Mouse (Mus musculus) liver, adult 2 months (tissue): Measurements from ENCODE around the gene Zbtb25. TPM values are rescaled to one million over a fixed set of nuclear protein-coding genes. Genes with fewer than 3 reads are reported as not detected.
A peak's percentile ranks its signal among the peaks of the same experiment; 100 is the strongest.

Experiments
- DNase-seq: peaks from one replicate; pipeline ENCODE4 v3.0.0-alpha.2; 2011; ENCODE audit warnings: low read depth, low spot score; ENCODE audit errors: extremely low read depth
- H3K27ac ChIP-seq: fragments of 200-500 bp; replicated peaks from 2 replicates; pipeline ENCODE4 v1.5.1; 2012; ENCODE audit warnings: low read depth, mild to moderate bottlenecking, control low read depth, inconsistent platforms, low read length; ENCODE audit not compliant: insufficient read depth
- H3K27me3 ChIP-seq: fragments of 200-500 bp; 2 replicates; pipeline ENCODE4 v1.6.1; 2012; ENCODE audit warnings: mild to moderate bottlenecking, moderate library complexity, low read length, inconsistent platforms; ENCODE audit not compliant: control insufficient read depth, insufficient read depth
- H3K36me3 ChIP-seq: fragments of 200-500 bp; 2 replicates; pipeline ENCODE4 v1.6.1; 2012; ENCODE audit warnings: low read length, inconsistent platforms; ENCODE audit not compliant: control insufficient read depth, insufficient read depth
- H3K4me1 ChIP-seq: fragments of 200-500 bp; 2 replicates; pipeline ENCODE4 v1.6.1; 2011; ENCODE audit warnings: low read length; ENCODE audit not compliant: control insufficient read depth, insufficient read depth
- H3K4me3 ChIP-seq: fragments of 200-500 bp; 2 replicates; pipeline ENCODE4 v1.5.1; 2011; ENCODE audit warnings: low read depth, mild to moderate bottlenecking, control low read depth, low read length, moderate library complexity; ENCODE audit not compliant: insufficient read depth
- H3K79me2 ChIP-seq: fragments of 200-500 bp; 2 replicates; pipeline ENCODE4 v1.6.1; 2012; ENCODE audit warnings: inconsistent platforms, mild to moderate bottlenecking, low read length, moderate library complexity; ENCODE audit not compliant: control insufficient read depth, insufficient read depth
- H3K9ac ChIP-seq: fragments of 200-500 bp; 2 replicates; pipeline ENCODE4 v1.6.1; 2012; ENCODE audit warnings: low read depth, mild to moderate bottlenecking, control low read depth, inconsistent platforms, low read length
- CTCF ChIP-seq: fragments of 200-500 bp; IDR thresholded peaks from 2 replicates; pipeline ENCODE4 v1.5.1; 2011; ENCODE audit warnings: low read depth, low read length, control low read depth
- POLR2A ChIP-seq: fragments of 200-500 bp; IDR thresholded peaks from 2 replicates; pipeline ENCODE4 v1.6.1; 2011; ENCODE audit warnings: low read length, control low read depth; ENCODE audit not compliant: insufficient read depth; ENCODE audit errors: extremely low read depth
- WGBS: fragments of 180-500 bp; shearing (Covaris S2); methylation state at CpG from one replicate; pipeline ENCODE4 v1.1.7; 2018; 5-methylcytosine and 5-hydroxymethylcytosine counted together
- polyA plus RNA-seq: library from polyadenylated mRNA; depleted of rRNA; stranded (reverse); fragments of >200 nt; gene quantifications from 2 replicates; pipeline ENCODE4 v1.2.3, GENCODE M21; 2012; rRNA removed
- total RNA-seq: library from RNA; depleted of rRNA; stranded (reverse); fragments of >200 nt; gene quantifications from 2 replicates; pipeline ENCODE4 v1.2.3, GENCODE M21; 2014; rRNA removed

Gene Zbtb25
- total and polyA plus RNA-seq, 2 experiments = 1.0 to 2.3 TPM

GRCm38 (mm10) chr12:76304199-76304598, 65.2 kb downstream of the Zbtb25 start:
- no peaks in the 10 kb centered on the region for H3K27me3 ChIP-seq
- H3K27ac ChIP-seq = no peak overlapping the region
- no peak overlapping the region for H3K9ac ChIP-seq
- H3K79me2 ChIP-seq = no peaks in the 10 kb centered on the region
- peaks cover 59% of the 10 kb centered on the region for H3K36me3 ChIP-seq
- no peak overlapping the region for H3K4me3 ChIP-seq
- DNase-seq = peak; percentile 37
- 49% methylated on average over 4 of the region's 4 CpGs for WGBS
- no peak for TF ChIP-seq POLR2A
- TF ChIP-seq CTCF = no peak
- H3K4me1 ChIP-seq = no peaks in the 10 kb centered on the region

GRCm38 (mm10) chr12:76303474-76303873, 65.9 kb downstream of the Zbtb25 start:
- Histone ChIP-seq H3K79me2 (no peaks in the 10 kb centered on the region), H3K27ac (no peak overlapping the region), H3K4me1 (no peaks in the 10 kb centered on the region), H3K27me3 (no peaks in the 10 kb centered on the region), H3K9ac (no peak overlapping the region), H3K36me3 (peaks cover 64% of the 10 kb centered on the region), H3K4me3 (no peak overlapping the region)
- 50% methylated on average over 11 of the region's 11 CpGs for WGBS
- TF ChIP-seq POLR2A (no peak), CTCF (no peak)
- peak; percentile 72 for DNase-seq

- Histone ChIP-seq H3K36me3 (peaks cover 71% of the 10 kb centered on the region), H3K27me3 (no peaks in the 10 kb centered on the region), H3K9ac (no peak overlapping the region), H3K4me3 (no peak overlapping the region), H3K27ac (no peak overlapping the region), H3K4me1 (no peaks in the 10 kb centered on the region), H3K79me2 (no peaks in the 10 kb centered on the region)
- DNase-seq = no peak
- WGBS = 83% methylated on average over 10 of the region's 10 CpGs
- no peak for TF ChIP-seq CTCF
- TF ChIP-seq POLR2A = no peak
Measured at GRCm38 (mm10) chr12:76300367-76300766, 69.0 kb downstream of the Zbtb25 start.

- WGBS = 85% methylated on average over 9 of the region's 9 CpGs
- TF ChIP-seq POLR2A (no peak), CTCF (no peak)
- no peak for DNase-seq
- Histone ChIP-seq H3K79me2 (no peaks in the 10 kb centered on the region), H3K27me3 (no peaks in the 10 kb centered on the region), H3K27ac (no peak overlapping the region), H3K4me3 (no peak overlapping the region), H3K36me3 (peaks cover 75% of the 10 kb centered on the region), H3K4me1 (no peaks in the 10 kb centered on the region), H3K9ac (no peak overlapping the region)
Measured at GRCm38 (mm10) chr12:76299361-76299906, 70.0 kb downstream of the Zbtb25 start.

- no peak overlapping the region for H3K4me3 ChIP-seq
- no peak overlapping the region for H3K27ac ChIP-seq
- TF ChIP-seq CTCF = no peak
- TF ChIP-seq POLR2A = no peak
- peaks cover 80% of the 10 kb centered on the region for H3K36me3 ChIP-seq
- WGBS = 88% methylated on average over 5 of the region's 5 CpGs
- H3K27me3 ChIP-seq = no peaks in the 10 kb centered on the region
- no peaks in the 10 kb centered on the region for H3K4me1 ChIP-seq
- DNase-seq = no peak
- no peak overlapping the region for H3K9ac ChIP-seq
- H3K79me2 ChIP-seq = no peaks in the 10 kb centered on the region; the same call in 1 of the 2 replicates
Measured at GRCm38 (mm10) chr12:76297830-76298229, 71.6 kb downstream of the Zbtb25 start.

Other genes with a start within 250 kb of the Zbtb25 start
- not detected in 2 replicates for gene Esr2, start 192.3 kb downstream of the Zbtb25 start, total RNA-seq
- not detected in 2 replicates for gene Esr2, start 192.3 kb downstream of the Zbtb25 start, polyA plus RNA-seq
- gene Tex21, start 122.9 kb downstream of the Zbtb25 start, total RNA-seq = not detected in 2 replicates
- gene Tex21, start 122.9 kb downstream of the Zbtb25 start, polyA plus RNA-seq = not detected in 2 replicates
- 188 and 211 TPM in 2 replicates for gene Mthfd1, start 114.3 kb downstream of the Zbtb25 start, total RNA-seq
- 112 and 121 TPM in 2 replicates for gene Mthfd1, start 114.3 kb downstream of the Zbtb25 start, polyA plus RNA-seq
- gene Akap5, start 44.7 kb downstream of the Zbtb25 start, total RNA-seq = 1.1 and 1.2 TPM in 2 replicates
- 0.12 and 0.17 TPM in 2 replicates for gene Akap5, start 44.7 kb downstream of the Zbtb25 start, polyA plus RNA-seq
- 2.1 and 2.2 TPM in 2 replicates for gene Zbtb1, start 664 bp upstream of the Zbtb25 start, total RNA-seq
- gene Zbtb1, start 664 bp upstream of the Zbtb25 start, polyA plus RNA-seq = 0.60 and 0.70 TPM in 2 replicates
- gene Hspa2, start 34.6 kb upstream of the Zbtb25 start, total RNA-seq = 3.3 and 3.8 TPM in 2 replicates
- gene Hspa2, start 34.6 kb upstream of the Zbtb25 start, polyA plus RNA-seq = 1.4 and 2.2 TPM in 2 replicates
- under 0.01 TPM in 1 of 2 replicates, not detected in the other for gene Ppp1r36, start 47.9 kb upstream of the Zbtb25 start, total RNA-seq
- gene Ppp1r36, start 47.9 kb upstream of the Zbtb25 start, polyA plus RNA-seq = not detected in 2 replicates
- gene Plekhg3, start 161.3 kb upstream of the Zbtb25 start, total RNA-seq = 16.5 and 27.0 TPM in 2 replicates
- gene Plekhg3, start 161.3 kb upstream of the Zbtb25 start, polyA plus RNA-seq = 12.5 and 17.1 TPM in 2 replicates